Mouse (Mus musculus) bone marrow macrophage, adult 2 months (primary cell): ENCODE data around the gene Zfc3h1.

Experiments
- CTCF ChIP-seq: IDR thresholded peaks from 2 replicates; pipeline ENCODE4 v1.5.1; 2012; ENCODE audit warnings: low read depth, mild to moderate bottlenecking, low read length, moderate library complexity
- POLR2A ChIP-seq: IDR thresholded peaks from 2 replicates; pipeline ENCODE4 v1.6.1; 2012; ENCODE audit warnings: mild to moderate bottlenecking, low read depth, low read length, borderline replicate concordance

GRCm38 (mm10) chr10:115355016-115355415 lies 29.7 kb upstream of the Zfc3h1 start:
- TF ChIP-seq POLR2A, result no peak
- TF ChIP-seq CTCF, result no peak
